Mouse (Mus musculus) lung, postnatal 4 days (tissue): ENCODE data around the gene Olfr993.

ENCODE experiments used
- DNase-seq, 2 experiments: peaks; one replicate each; pipeline ENCODE4 v3.0.0; 2021

Olfr993 gene

DNA sequence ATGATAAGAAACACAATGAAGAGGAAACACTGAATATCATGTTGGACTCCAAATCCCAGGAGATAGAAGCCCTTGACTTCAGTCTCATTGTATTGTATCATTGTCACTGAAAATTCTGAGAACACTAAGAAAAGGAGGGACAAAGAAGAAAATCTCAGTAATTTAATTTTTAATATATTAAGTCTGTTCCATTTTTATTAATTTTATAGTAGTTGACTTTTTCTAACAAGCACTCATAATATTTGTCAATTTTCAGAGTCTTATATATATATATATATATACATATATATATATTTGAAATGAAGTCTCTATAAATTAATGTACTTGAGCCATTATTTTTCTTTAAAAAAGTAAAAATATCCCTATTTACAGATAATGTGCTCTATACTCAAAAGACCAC lies at the start of gene Olfr993:
TSS of gene Olfr993 (minus strand) at position 101 of the 400 bp plus-strand sequence.
- DNase-seq: no peak

DNA sequence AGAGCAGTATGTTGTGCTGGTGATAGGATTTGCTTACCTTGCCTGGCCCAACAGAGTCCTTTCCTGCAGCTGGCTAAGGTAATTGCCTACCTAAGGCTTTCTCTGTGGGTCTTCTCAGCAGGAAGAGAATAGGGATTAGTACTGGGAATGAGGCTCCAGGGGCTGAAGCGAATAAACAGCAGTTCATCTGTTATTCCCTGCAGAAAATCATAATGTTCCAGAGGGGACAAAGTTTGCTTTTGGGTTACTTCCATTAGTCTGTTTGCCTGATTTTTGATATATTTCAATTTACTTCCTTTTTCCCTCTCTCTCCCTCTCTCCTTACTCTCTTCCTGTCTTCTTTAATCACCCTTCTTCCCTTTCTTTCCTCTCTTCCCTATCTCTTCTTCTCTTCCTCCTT lies 28.9 kb upstream of the Olfr993 start, which contains the start of gene Olfr995:
TSS of gene Olfr995 (minus strand) at position 101 of the 400 bp plus-strand sequence.
- no peak for DNase-seq

DNA sequence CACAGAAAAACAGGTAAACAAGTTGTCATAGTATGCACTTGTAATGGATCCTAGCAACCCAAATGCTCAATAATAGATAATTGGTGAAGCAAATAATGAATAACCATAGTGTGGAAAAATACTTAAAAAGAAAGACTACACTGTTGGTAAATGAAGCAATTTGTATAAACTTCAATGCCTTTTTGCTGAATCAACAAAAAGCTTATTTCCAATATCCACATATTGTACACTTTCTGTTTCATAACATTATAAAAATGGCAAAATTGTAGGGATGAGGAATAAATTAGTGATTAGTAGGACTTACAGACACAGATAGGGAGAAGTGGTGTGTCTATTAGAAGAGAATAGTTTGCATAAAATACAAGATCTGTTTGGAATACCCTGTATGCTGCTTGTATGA lies 27.9 kb upstream of the Olfr993 start:
- no peak for DNase-seq

- no peak for DNase-seq
Measured at GRCm38 (mm10) chr2:85436351-85436750, 21.7 kb upstream of the Olfr993 start, which contains the start of gene Olfr994. Olfr994 (minus strand) TSS chr2:85436451.

DNA sequence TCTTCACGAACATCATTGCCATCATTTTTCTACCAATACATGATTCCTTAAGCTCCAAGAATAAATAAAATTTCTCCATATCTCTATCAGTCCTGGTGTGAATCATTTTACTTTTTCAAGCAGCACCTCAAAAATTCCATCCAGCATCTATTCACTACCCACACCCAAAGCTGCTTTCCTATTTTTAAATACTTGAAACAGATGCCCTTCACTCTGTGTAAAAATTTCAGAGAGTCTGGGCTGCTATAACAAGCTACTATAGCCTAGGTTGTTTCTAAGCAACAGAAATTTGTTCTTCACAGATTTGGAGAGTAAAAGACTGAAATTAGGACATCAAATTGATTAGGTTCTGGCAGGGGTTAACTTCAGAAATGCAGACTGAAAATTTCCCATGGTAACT lies 11.2 kb upstream of the Olfr993 start:
- DNase-seq: no peak

DNA sequence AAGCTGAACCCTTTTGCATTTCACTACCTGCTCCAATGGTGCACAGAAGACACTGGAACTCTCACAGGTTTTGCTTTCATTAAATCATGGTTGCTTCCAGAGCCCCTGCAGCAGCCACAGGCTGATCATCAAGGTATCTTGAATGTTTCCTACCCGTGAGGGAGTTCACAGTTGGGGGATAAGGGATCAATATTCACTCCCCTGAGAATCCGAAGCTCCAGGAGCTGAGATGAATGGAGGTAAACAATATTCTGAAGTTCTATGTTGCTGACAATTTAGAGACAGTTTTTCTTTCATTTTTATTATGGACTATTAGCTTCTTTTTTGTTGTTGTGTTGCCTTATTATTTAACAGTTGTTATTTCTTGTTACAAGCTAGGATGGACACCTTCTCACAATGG lies 5.3 kb downstream of the Olfr993 start, which contains the start of gene Olfr992:
TSS of gene Olfr992 (minus strand) at position 101 of the 400 bp plus-strand sequence.
- no peak for DNase-seq
